Mouse (Mus musculus): ENCODE results near the gene Kif6.

GRCm38 (mm10) chr17:49869246-49869645 is 254.3 kb downstream of the Kif6 start:
- no peak for TF ChIP-seq EP300 (IDR thresholded peaks at IDR 0.05)
- no peak for TF ChIP-seq CTCF (IDR thresholded peaks at IDR 0.05)

Data from lung, postnatal 0 days (tissue).